Mouse (Mus musculus) adrenal gland, postnatal 25 days (tissue): Measurements from ENCODE around the gene Saxo2. TPM values are rescaled to one million over a fixed set of nuclear protein-coding genes. Genes with fewer than 3 reads are reported as not detected.
A peak's percentile ranks its signal among the peaks of the same experiment; 100 is the strongest.

ENCODE experiments used
- DNase-seq: peaks from one replicate; pipeline ENCODE4 v3.0.0; 2021; ENCODE audit warnings: mixed read lengths
- long read RNA-seq: library from polyadenylated mRNA; stranded (forward); transcript quantifications from one replicate; pipeline ENCODE4 v2.0.0, GENCODE M21; 2021
- total RNA-seq: library from RNA; stranded (reverse); gene quantifications from 2 replicates; pipeline ENCODE4 v1.2.3, GENCODE M21; 2021

Saxo2 gene
- 0.81 and 2.6 TPM in 2 replicates for total RNA-seq
- long read RNA-seq, partial matches to known transcripts, result 0 of 1 reads
- long read RNA-seq, other reads (novel, unspliced or antisense), result 0 of 1 reads

GRCm38 (mm10) chr7:82648353-82649080 lies at the start of gene Saxo2, which contains the start of gene Efl1:
TSS of gene Saxo2 (minus strand) at chr7:82648528.
TSS of gene Efl1 (plus strand) at chr7:82648614.
- DNase-seq, result peak; percentile 95

DNA sequence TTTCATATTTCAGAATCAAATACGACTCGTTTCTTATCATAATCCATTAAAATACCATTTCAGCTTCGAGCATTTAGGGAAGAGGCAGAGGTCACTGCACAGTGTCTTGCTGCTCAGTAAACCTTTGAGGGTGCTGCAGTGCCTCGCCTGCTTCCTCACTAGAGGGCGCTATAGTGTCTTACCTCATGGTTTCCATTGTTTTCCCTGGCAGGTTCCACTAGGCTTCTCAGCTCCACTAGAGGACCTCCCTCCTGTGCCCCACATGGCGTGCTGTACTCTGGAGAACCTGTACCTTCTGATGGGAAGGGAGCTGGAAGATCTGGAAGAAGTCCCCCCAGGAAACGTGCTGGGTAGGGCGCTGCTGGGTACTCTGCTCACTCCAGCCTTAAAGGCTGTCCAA lies 49.3 kb upstream of the Saxo2 start:
- no peak for DNase-seq

DNA sequence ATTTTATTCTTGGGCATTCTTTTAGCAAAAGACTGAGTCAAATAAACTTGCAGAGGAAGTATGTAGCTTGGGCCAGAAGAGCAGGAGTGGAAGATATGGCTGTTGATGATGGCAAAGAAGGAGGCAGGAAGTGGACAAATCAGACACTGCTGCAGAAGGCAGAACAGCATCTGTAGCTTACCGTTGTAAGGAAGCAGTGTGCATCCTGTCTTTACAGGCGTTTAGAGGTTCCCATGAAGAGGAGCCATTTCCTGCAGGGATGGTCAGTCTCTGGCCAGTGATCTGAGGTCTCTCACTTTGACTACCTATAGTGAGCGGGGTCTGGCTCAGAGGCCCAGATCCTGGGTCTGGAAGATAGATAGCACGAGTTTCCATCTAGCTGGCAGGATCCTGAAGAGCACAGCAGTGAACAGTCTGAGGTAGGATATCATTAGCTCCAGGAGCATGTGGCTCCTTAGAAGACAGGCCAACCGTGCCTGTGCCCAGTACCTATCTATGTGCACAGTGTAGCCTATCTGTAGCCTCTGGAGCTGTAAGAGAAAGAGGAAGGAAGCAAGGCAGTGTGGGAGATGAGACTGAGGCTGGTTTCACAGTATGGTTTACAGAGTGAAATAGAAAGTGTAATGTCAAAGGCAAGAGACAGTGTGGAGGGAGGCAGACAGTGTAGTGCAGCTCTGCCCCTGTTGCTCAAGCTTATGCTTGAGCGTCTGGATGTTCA lies 42.9 kb upstream of the Saxo2 start:
- DNase-seq, result no peak

GRCm38 (mm10) chr7:82688736-82689135 lies 40.4 kb upstream of the Saxo2 start:
- DNase-seq, result peak; percentile 27

GRCm38 (mm10) chr7:82679901-82680300 lies 31.6 kb upstream of the Saxo2 start:
- DNase-seq, result no peak

GRCm38 (mm10) chr7:82676834-82677233 lies 28.5 kb upstream of the Saxo2 start:
- no peak for DNase-seq

- DNase-seq, result no peak
Measured at GRCm38 (mm10) chr7:82676001-82676400, 27.7 kb upstream of the Saxo2 start.

- DNase-seq, result no peak
Measured at GRCm38 (mm10) chr7:82664604-82665003, 16.3 kb upstream of the Saxo2 start.

GRCm38 (mm10) chr7:82649081-82649445 lies 735 bp upstream of the Saxo2 start:
- no peak for DNase-seq

DNA sequence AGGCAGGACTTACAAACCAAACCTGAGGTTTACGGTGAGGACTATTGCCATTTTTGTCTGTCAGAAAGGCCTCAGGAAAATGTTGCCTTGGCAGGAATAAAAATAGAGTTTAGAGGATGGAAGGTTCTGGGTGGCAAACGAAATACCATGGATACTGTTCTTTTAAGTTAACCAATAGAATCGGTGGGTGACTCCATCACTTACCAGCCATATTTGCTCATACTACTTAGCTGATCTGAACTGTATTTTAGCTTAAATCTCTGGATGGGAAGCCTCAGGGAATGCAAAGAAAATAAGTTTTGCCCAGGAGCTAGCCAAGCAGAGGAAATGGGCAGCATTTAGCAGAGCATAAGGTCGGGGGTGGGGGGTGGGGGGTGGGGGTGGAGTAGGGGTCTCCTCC lies 419 bp downstream of the Saxo2 start:
- DNase-seq, result no peak

GRCm38 (mm10) chr7:82647183-82647582 lies 1.1 kb downstream of the Saxo2 start:
- DNase-seq, result no peak

DNA sequence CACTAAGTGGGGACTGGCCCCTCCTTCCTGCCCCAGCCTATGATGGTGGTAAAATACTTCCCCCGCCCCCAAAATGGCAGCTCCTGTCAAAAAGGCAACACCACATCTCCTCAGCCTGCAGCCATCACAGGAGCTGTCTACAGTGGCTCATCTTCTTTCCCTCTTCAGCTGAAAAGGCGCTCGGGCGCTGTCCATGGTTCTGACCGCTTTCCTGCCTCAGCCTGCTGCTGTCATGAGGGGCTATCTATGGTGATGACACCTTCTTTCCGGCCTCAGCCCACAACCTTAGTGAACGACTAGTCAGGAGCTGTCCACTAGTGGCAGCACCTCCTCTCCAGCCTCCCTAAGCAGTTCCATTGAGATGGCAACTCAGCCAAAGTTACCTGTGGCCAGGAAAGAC lies 23.0 kb downstream of the Saxo2 start:
- DNase-seq, result peak; percentile 68

- DNase-seq, result no peak
Measured at GRCm38 (mm10) chr7:82609629-82610028, 38.7 kb downstream of the Saxo2 start.

- DNase-seq, result no peak
Measured at GRCm38 (mm10) chr7:82605425-82605824, 42.9 kb downstream of the Saxo2 start.

GRCm38 (mm10) chr7:82602008-82602407 lies 46.3 kb downstream of the Saxo2 start:
- no peak for DNase-seq

DNA sequence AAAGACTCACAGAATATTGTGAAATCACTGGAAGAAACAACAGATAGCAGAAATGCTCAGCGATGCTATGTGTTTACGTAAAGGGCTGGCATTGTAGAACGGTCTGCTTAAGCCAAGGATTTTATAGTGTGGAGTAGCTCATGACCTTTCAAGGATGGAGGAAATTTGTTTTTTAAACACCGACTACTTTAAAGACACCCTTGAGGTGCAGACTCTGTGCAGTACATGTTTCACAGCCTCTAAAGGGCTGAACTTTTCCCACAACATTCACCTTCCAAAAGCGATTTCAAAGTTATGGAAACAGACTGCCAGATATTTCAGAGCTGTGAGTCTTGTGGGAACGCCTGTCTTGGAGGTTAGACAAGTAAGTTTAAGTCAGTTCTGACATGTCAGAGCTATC lies 57.4 kb downstream of the Saxo2 start:
- no peak for DNase-seq

Other genes with a start within 250 kb of the Saxo2 start
- 17.5 and 22.4 TPM in 2 replicates for gene Efl1, start 86 bp upstream of the Saxo2 start, total RNA-seq
- 2.1 and 3.2 TPM in 2 replicates for gene Mex3b, start 218.8 kb upstream of the Saxo2 start, total RNA-seq